Mouse (Mus musculus) hindbrain, postnatal 0 days (tissue): ENCODE data around the gene Slc25a27. TPM values are rescaled to one million over a fixed set of nuclear protein-coding genes. Genes with fewer than 3 reads are reported as not detected.

Source experiments
- ATAC-seq: fragments of 200-750 bp; cut with Nextera tagmentation; 2 replicates; pipeline ENCODE4 v1.8.0; 2017; ENCODE audit warnings: mild to moderate bottlenecking, moderate TSS enrichment, moderate library complexity
- DNase-seq: peaks from one replicate; pipeline ENCODE4 v3.0.0-alpha.2; 2015; ENCODE audit warnings: low spot score
- H3K27ac ChIP-seq: fragments of 300-500 bp; sonication (generic); 2 replicates; pipeline ENCODE4 v1.5.1; 2014; ENCODE audit warnings: mild to moderate bottlenecking
- H3K27me3 ChIP-seq: fragments of 300-500 bp; sonication (generic); 2 replicates; pipeline ENCODE4 v1.6.1; 2014; ENCODE audit warnings: low read length, mixed read lengths; ENCODE audit not compliant: insufficient read depth
- H3K36me3 ChIP-seq: fragments of 300-500 bp; sonication (generic); 2 replicates; pipeline ENCODE4 v1.6.1; 2014; ENCODE audit warnings: low read length, mixed read lengths; ENCODE audit not compliant: insufficient read depth
- H3K4me1 ChIP-seq: fragments of 300-500 bp; sonication (generic); 2 replicates; pipeline ENCODE4 v1.6.1; 2014; ENCODE audit warnings: antibody characterized with exemption, low read length, mixed read lengths; ENCODE audit not compliant: insufficient read depth
- H3K4me2 ChIP-seq: fragments of 300-500 bp; sonication (generic); 2 replicates; pipeline ENCODE4 v1.6.1; 2014; ENCODE audit warnings: low read depth, mild to moderate bottlenecking, low read length, moderate library complexity, mixed read lengths
- H3K4me3 ChIP-seq: fragments of 300-500 bp; sonication (generic); 2 replicates; pipeline ENCODE4 v1.5.1; 2014; ENCODE audit warnings: low read length
- H3K9ac ChIP-seq: fragments of 300-500 bp; sonication (generic); replicated peaks from 2 replicates; pipeline ENCODE4 v1.6.1; 2014; ENCODE audit warnings: mild to moderate bottlenecking, low read length, moderate library complexity, mixed read lengths
- H3K9me3 ChIP-seq: fragments of 300-500 bp; sonication (generic); 2 replicates; pipeline ENCODE4 v1.6.1; 2016; ENCODE audit warnings: low read length, mixed read lengths
- CTCF ChIP-seq: IDR thresholded peaks from 2 replicates; pipeline ENCODE4 v1.5.1; 2016; ENCODE audit warnings: antibody characterized with exemption, control low read depth, low read depth
- WGBS: fragments of 180-500 bp; shearing (Covaris S2); extraction: QIAGEN DNeasy Blood & Tissue Kit; methylation state at CpG from one replicate; pipeline ENCODE4 v1.1.7; 2014; 5-methylcytosine and 5-hydroxymethylcytosine counted together
- polyA plus RNA-seq: library from polyadenylated mRNA; unstranded; fragments of >200 nt; fragmentation: Nextera tagmentation; extraction: Ambion mirVana; gene quantifications from 2 replicates; pipeline ENCODE4 v1.2.1, GENCODE M21; 2015
- total RNA-seq: library from RNA; depleted of rRNA; stranded (reverse); fragments of >200 nt; gene quantifications from 2 replicates; pipeline ENCODE4 v1.2.3, GENCODE M21; 2014

Gene Slc25a27
- total and polyA plus RNA-seq, 2 experiments from 2014 or later, result 45.1 to 71.4 TPM

GRCm38 (mm10) chr17:43649641-43650436 is 17.2 kb downstream of the Slc25a27 start:
- WGBS, result 72% methylated on average over 10 of the region's 10 CpGs
- H3K36me3 ChIP-seq, result peaks cover 32% of the 10 kb centered on the region
- no peak for ATAC-seq

GRCm38 (mm10) chr17:43646925-43647324 is 20.1 kb downstream of the Slc25a27 start:
- Histone ChIP-seq H3K4me2 (no peak overlapping the region), H3K27ac (no peak overlapping the region), H3K4me3 (no peak overlapping the region), H3K9me3 (no peaks in the 10 kb centered on the region), H3K9ac (no peak overlapping the region), H3K4me1 (no peaks in the 10 kb centered on the region), H3K27me3 (no peaks in the 10 kb centered on the region), H3K36me3 (peaks cover 38% of the 10 kb centered on the region)
- TF ChIP-seq CTCF, result no peak
- 42% methylated on average over 5 of the region's 5 CpGs for WGBS
- no peak for DNase-seq
- peak; percentile 33; the same call in 1 of the 2 replicates for ATAC-seq

More at GRCm38 (mm10) chr17:43649641-43650436, 17.2 kb downstream of the Slc25a27 start:
- TF ChIP-seq CTCF, result peak; percentile 70
- H3K4me3 ChIP-seq, result no peak overlapping the region
- H3K27ac ChIP-seq, result no peak overlapping the region
- no peak overlapping the region for H3K4me2 ChIP-seq
- H3K4me1 ChIP-seq, result no peaks in the 10 kb centered on the region
- DNase-seq, result peak; percentile 39
- H3K27me3 ChIP-seq, result no peaks in the 10 kb centered on the region
- no peak overlapping the region for H3K9ac ChIP-seq
- H3K9me3 ChIP-seq, result no peaks in the 10 kb centered on the region

- no peak overlapping the region for H3K4me2 ChIP-seq
- no peak overlapping the region for H3K27ac ChIP-seq
- DNase-seq (no peak), ATAC-seq (no peak)
- no peaks in the 10 kb centered on the region for H3K27me3 ChIP-seq
- H3K4me3 ChIP-seq, result no peak overlapping the region
- H3K9ac ChIP-seq, result no peak overlapping the region
- no peak for TF ChIP-seq CTCF
- H3K36me3 ChIP-seq, result peaks cover 30% of the 10 kb centered on the region
- H3K9me3 ChIP-seq, result no peaks in the 10 kb centered on the region
- no peaks in the 10 kb centered on the region for H3K4me1 ChIP-seq
- 95% methylated on average over 3 of the region's 3 CpGs for WGBS
Measured at GRCm38 (mm10) chr17:43645136-43645535, 21.9 kb downstream of the Slc25a27 start.

- WGBS, result 83% methylated on average over 7 of the region's 7 CpGs
- H3K4me1 ChIP-seq, result no peaks in the 10 kb centered on the region
- TF ChIP-seq CTCF, result no peak
- no peak overlapping the region for H3K9ac ChIP-seq
- no peak for ATAC-seq
- H3K4me3 ChIP-seq, result no peak overlapping the region
- no peaks in the 10 kb centered on the region for H3K27me3 ChIP-seq
- H3K9me3 ChIP-seq, result no peaks in the 10 kb centered on the region
- H3K4me2 ChIP-seq, result no peak overlapping the region
- peaks cover 27% of the 10 kb centered on the region for H3K36me3 ChIP-seq
- no peak for DNase-seq
- H3K27ac ChIP-seq, result no peak overlapping the region
Measured at GRCm38 (mm10) chr17:43644375-43644774, 22.6 kb downstream of the Slc25a27 start.

- Histone ChIP-seq H3K4me3 (no peak overlapping the region), H3K9ac (no peak overlapping the region), H3K27me3 (no peaks in the 10 kb centered on the region), H3K9me3 (no peaks in the 10 kb centered on the region), H3K4me2 (no peak overlapping the region), H3K4me1 (no peaks in the 10 kb centered on the region), H3K27ac (no peak overlapping the region), H3K36me3 (peaks cover 27% of the 10 kb centered on the region)
- ATAC-seq (no peak), DNase-seq (no peak)
- WGBS, result 84% methylated on average over 7 of the region's 7 CpGs
- TF ChIP-seq CTCF, result no peak
Measured at GRCm38 (mm10) chr17:43643191-43643590, 23.8 kb downstream of the Slc25a27 start.

GRCm38 (mm10) chr17:43640825-43641224 is 26.2 kb downstream of the Slc25a27 start:
- no peak overlapping the region for H3K4me3 ChIP-seq

GRCm38 (mm10) chr17:43637146-43637545 is 29.9 kb downstream of the Slc25a27 start:
- TF ChIP-seq CTCF, result no peak
- whole genome bisulfite sequencing, result 98% methylated on average over 4 of the region's 4 CpGs
- no peaks in the 10 kb centered on the region for H3K27me3 ChIP-seq
- H3K4me3 ChIP-seq, result no peak overlapping the region
- no peaks in the 10 kb centered on the region for H3K4me1 ChIP-seq
- no peak overlapping the region for H3K27ac ChIP-seq
- no peaks in the 10 kb centered on the region for H3K36me3 ChIP-seq
- DNase-seq, result no peak
- no peak overlapping the region for H3K9ac ChIP-seq
- no peak for ATAC-seq
- no peaks in the 10 kb centered on the region for H3K9me3 ChIP-seq
- H3K4me2 ChIP-seq, result no peak overlapping the region

More at GRCm38 (mm10) chr17:43640825-43641224, 26.2 kb downstream of the Slc25a27 start:
- Histone ChIP-seq H3K9ac (no peak overlapping the region), H3K4me1 (no peaks in the 10 kb centered on the region), H3K9me3 (no peaks in the 10 kb centered on the region), H3K27ac (no peak overlapping the region), H3K4me2 (no peak overlapping the region), H3K27me3 (no peaks in the 10 kb centered on the region), H3K36me3 (peaks cover 21% of the 10 kb centered on the region)
- DNase-seq (no peak), ATAC-seq (no peak)
- peak; percentile 17; the same call in 1 of the 2 replicates for TF ChIP-seq CTCF
- 90% methylated on average over 1 of the region's 1 CpGs for WGBS
